Mouse (Mus musculus): ENCODE data around the gene Trib2. TPM values are rescaled to one million over a fixed set of nuclear protein-coding genes. Genes with fewer than 3 reads are reported as not detected.

The Trib2 gene
- total and polyA plus RNA-seq, 3 experiments, result 8.1 to 13.5 (median 10.6) TPM

DNA sequence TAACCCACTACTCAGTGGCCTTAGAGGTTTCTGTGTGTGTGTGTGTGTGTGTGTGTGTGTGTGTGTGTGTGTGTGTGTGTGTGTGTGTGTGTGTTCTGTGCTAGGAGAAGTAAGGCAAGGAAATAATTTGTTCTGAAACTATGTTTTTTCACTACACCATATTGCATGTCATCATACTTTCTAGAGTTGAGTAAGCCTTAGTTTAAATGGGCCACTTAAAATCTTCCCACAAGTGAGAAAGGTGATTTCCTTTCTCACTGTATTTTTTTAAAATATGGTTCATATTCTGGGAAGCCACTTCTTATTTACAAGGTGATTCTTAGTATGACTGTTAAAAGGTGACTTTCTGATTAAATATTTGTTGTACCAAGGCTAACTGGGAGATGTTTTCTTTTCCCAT is 4.3 kb upstream of the Trib2 start (continued):
- TF ChIP-seq MYC (IDR thresholded peaks at IDR 0.05; ENCODE audit: low read depth, low read length), result no peak
- no peak for TF ChIP-seq POLR2A (IDR thresholded peaks at IDR 0.05; ENCODE audit: low read depth, low read length)
- no peak for TF ChIP-seq USF2 (conservative IDR thresholded peaks at IDR 0.05; ENCODE audit: low read depth, low read length)
- TF ChIP-seq E2F4 (IDR thresholded peaks at IDR 0.05; ENCODE audit: insufficient replicate concordance, low read depth, low read length), result no peak
- no peak for TF ChIP-seq CTCF (conservative IDR thresholded peaks at IDR 0.05 in 1 of 2, IDR thresholded peaks at IDR 0.05 in 1 of 2; ENCODE audit: low read depth in 2 of 2, low read length in 2 of 2)
- 0 out of 2 replicates have a peak, but pooled peaks have one; percentile 7 for TF ChIP-seq ELF1 (IDR thresholded peaks at IDR 0.05; ENCODE audit: low read depth, low read length)
- TF ChIP-seq PAX5 (IDR thresholded peaks at IDR 0.05; ENCODE audit: low read length), result no peak
- TF ChIP-seq EP300 (IDR thresholded peaks at IDR 0.05; ENCODE audit: low read length), result peak; percentile 88
- TF ChIP-seq MXI1 (IDR thresholded peaks at IDR 0.05; ENCODE audit: low read depth, low read length), result no peak
- TF ChIP-seq SIN3A (IDR thresholded peaks at IDR 0.05; ENCODE audit: low read length), result no peak
- no peak for TF ChIP-seq RAD21 (IDR thresholded peaks at IDR 0.05; ENCODE audit: low read depth, low read length)
- no peak for TF ChIP-seq KAT2A (IDR thresholded peaks at IDR 0.05; ENCODE audit: insufficient replicate concordance, low read length)
- TF ChIP-seq RCOR1 (conservative IDR thresholded peaks at IDR 0.05; ENCODE audit: low read depth, low read length), result no peak

GRCm38 (mm10) chr12:15817365-15817764 is 643 bp upstream of the Trib2 start:
- peak overlapping the region; percentile 25; the same call in 1 of the 2 replicates for H3K27ac ChIP-seq (ENCODE audit: insufficient read depth, low read depth)
- peaks cover 15 to 35% of the 10 kb centered on the region in 2 experiments; a peak in 3 of 4 replicates for H3K4me1 ChIP-seq (ENCODE audit: control insufficient read depth in 1 of 2, insufficient read depth in 2 of 2)
- H3K36me3 ChIP-seq (replicated peaks in 1 of 2; ENCODE audit: control insufficient read depth in 1 of 2, insufficient read depth in 1 of 2, low read length in 1 of 2), result no peaks in the 10 kb centered on the region
- TF ChIP-seq KAT2A (IDR thresholded peaks at IDR 0.05; ENCODE audit: insufficient replicate concordance, low read length), result 0 out of 2 replicates have a peak, but pooled peaks have one; percentile 18
- TF ChIP-seq ZC3H11A (IDR thresholded peaks at IDR 0.05; ENCODE audit: low read depth, low read length), result no peak
- 0 out of 2 replicates have a peak, but pooled peaks have one; percentile 67 for TF ChIP-seq CHD1 (IDR thresholded peaks at IDR 0.05; ENCODE audit: low read depth, low read length)
- no peak for TF ChIP-seq POLR2A (IDR thresholded peaks at IDR 0.05; ENCODE audit: low read depth, low read length)
- TF ChIP-seq HCFC1 (IDR thresholded peaks at IDR 0.05; ENCODE audit: low read depth, low read length), result no peak
- peak; percentile 68 for TF ChIP-seq CHD2 (IDR thresholded peaks at IDR 0.05; ENCODE audit: low read length)
- no peak for DNase-seq (ENCODE audit: extremely low read depth)
- H3K79me2 ChIP-seq (replicated peaks; ENCODE audit: control insufficient read depth, extremely low read depth, insufficient read depth, poor library complexity, severe bottlenecking), result peaks cover 4% of the 10 kb centered on the region; the same call in 1 of the 2 replicates
- H3K4me2 ChIP-seq (ENCODE audit: insufficient read depth, low read depth, poor library complexity, severe bottlenecking), result peak overlapping the region; percentile 99
- dilution Hi-C loops (cut with MboI; ENCODE audit: extremely low pct_ligation_motif_present, extremely low pct_unique_long_range_greater_than_20kb, low sequenced_read_pairs), result no loop called here
- H3K4me3 ChIP-seq (replicated peaks in 1 of 3; ENCODE audit: low read depth in 2 of 3, low read length in 2 of 3, poor library complexity in 1 of 3), result peak overlapping the region; percentile 66 to 71 (median 67)
- peak overlapping the region; percentile 85 for H3K9ac ChIP-seq (ENCODE audit: insufficient read depth, low read depth)
- in situ Hi-C loops (cut with MboI; ENCODE audit: low pct_ligation_motif_present, low pct_unique_long_range_greater_than_20kb, low sequenced_read_pairs), result loop anchor here (5.0 to 10.0 kb wide), 5 partner anchors 190 to 715 kb away; no protein-coding TSS in a partner anchor
- H3K27me3 ChIP-seq (replicated peaks), result no peaks in the 10 kb centered on the region
- H3K9me3 ChIP-seq (replicated peaks; ENCODE audit: low read length), result no peaks in the 10 kb centered on the region

DNA sequence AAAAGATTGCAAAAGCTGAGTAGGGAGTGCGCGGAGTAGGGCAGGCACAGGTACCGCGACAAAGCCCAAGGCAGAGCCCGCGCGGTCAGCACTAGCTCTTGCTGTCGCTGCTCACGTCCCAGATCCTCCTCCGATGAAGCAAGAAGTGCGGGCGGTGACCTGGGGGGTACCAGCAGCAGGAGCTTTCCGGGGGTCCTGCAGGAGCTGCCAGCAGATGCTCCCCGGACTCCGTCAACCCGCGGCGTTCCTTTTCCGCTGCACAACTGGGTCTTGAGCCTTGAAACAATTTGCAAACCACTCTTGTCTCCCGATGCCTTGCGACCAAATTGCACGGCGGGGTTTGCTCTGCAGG is 492 bp downstream of the Trib2 start:
- in situ Hi-C loops (cut with MboI; ENCODE audit: low pct_ligation_motif_present, low pct_unique_long_range_greater_than_20kb, low sequenced_read_pairs), result loop anchor here (5.0 to 10.0 kb wide), 5 partner anchors 191 to 716 kb away; no protein-coding TSS in a partner anchor
- Histone ChIP-seq H3K36me3 (replicated peaks in 1 of 2; ENCODE audit: control insufficient read depth in 1 of 2, insufficient read depth in 1 of 2, low read length in 1 of 2) (no peaks in the 10 kb centered on the region), H3K4me2 (ENCODE audit: insufficient read depth, low read depth, poor library complexity, severe bottlenecking) (peak overlapping the region; percentile 76), H3K27ac (ENCODE audit: insufficient read depth, low read depth) (peak overlapping the region; percentile 70), H3K4me1 (ENCODE audit: control insufficient read depth in 1 of 2, insufficient read depth in 2 of 2) (peaks cover 17 to 42% of the 10 kb centered on the region in 2 experiments), H3K9ac (ENCODE audit: insufficient read depth, low read depth) (peak overlapping the region; percentile 65), H3K4me3 (replicated peaks in 1 of 3; ENCODE audit: low read depth in 2 of 3, low read length in 2 of 3, poor library complexity in 1 of 3) (peak overlapping the region; percentile 67 to 81 (median 74)), H3K27me3 (replicated peaks) (no peaks in the 10 kb centered on the region), H3K79me2 (replicated peaks; ENCODE audit: control insufficient read depth, extremely low read depth, insufficient read depth, poor library complexity, severe bottlenecking) (peaks cover 4% of the 10 kb centered on the region; the same call in 1 of the 2 replicates), H3K9me3 (replicated peaks; ENCODE audit: low read length) (no peaks in the 10 kb centered on the region)
- no peak for DNase-seq (ENCODE audit: extremely low read depth)
- dilution Hi-C loops (cut with MboI; ENCODE audit: extremely low pct_ligation_motif_present, extremely low pct_unique_long_range_greater_than_20kb, low sequenced_read_pairs), result no loop called here
- TF ChIP-seq HCFC1 (IDR thresholded peaks at IDR 0.05; ENCODE audit: low read depth, low read length), result no peak
- no peak for TF ChIP-seq JUND (conservative IDR thresholded peaks at IDR 0.05; ENCODE audit: low read depth, low read length)
- TF ChIP-seq TBP (conservative IDR thresholded peaks at IDR 0.05; ENCODE audit: low read depth, low read length), result no peak
- TF ChIP-seq USF2 (conservative IDR thresholded peaks at IDR 0.05; ENCODE audit: low read depth, low read length), result no peak
- TF ChIP-seq RAD21 (IDR thresholded peaks at IDR 0.05; ENCODE audit: low read depth, low read length), result no peak
- no peak for TF ChIP-seq CTCF (conservative IDR thresholded peaks at IDR 0.05 in 1 of 2, IDR thresholded peaks at IDR 0.05 in 1 of 2; ENCODE audit: low read depth in 2 of 2, low read length in 2 of 2)
- TF ChIP-seq MAZ (IDR thresholded peaks at IDR 0.05; ENCODE audit: low read depth, low read length), result no peak
- no peak; the same call in 1 of the 2 replicates for TF ChIP-seq CHD1 (IDR thresholded peaks at IDR 0.05; ENCODE audit: low read depth, low read length)
- no peak for TF ChIP-seq ZC3H11A (IDR thresholded peaks at IDR 0.05; ENCODE audit: low read depth, low read length)
- no peak for TF ChIP-seq RCOR1 (conservative IDR thresholded peaks at IDR 0.05; ENCODE audit: low read depth, low read length)
- TF ChIP-seq ZKSCAN1 (IDR thresholded peaks at IDR 0.05; ENCODE audit: borderline replicate concordance, low read depth, low read length), result no peak
- no peak for TF ChIP-seq SMC3 (IDR thresholded peaks at IDR 0.05; ENCODE audit: low read depth, low read length)
- TF ChIP-seq USF1 (IDR thresholded peaks at IDR 0.05; ENCODE audit: low read depth, low read length), result no peak
- TF ChIP-seq NRF1 (IDR thresholded peaks at IDR 0.05; ENCODE audit: low read depth, low read length), result no peak
- TF ChIP-seq MAFK (IDR thresholded peaks at IDR 0.05; ENCODE audit: insufficient replicate concordance, low read length), result no peak
